Mouse (Mus musculus): ENCODE results near the gene Trim69.

GRCm38 (mm10) chr2:122223654-122224053, 63.2 kb downstream of the Trim69 start:
- no peak for TF ChIP-seq POLR2AphosphoS2 (IDR thresholded peaks at IDR 0.05; ENCODE audit: low read length)
- no peak for TF ChIP-seq E2F4 (IDR thresholded peaks at IDR 0.05; ENCODE audit: borderline replicate concordance, low read depth, low read length)
- TF ChIP-seq CTCF (IDR thresholded peaks at IDR 0.05 in 2 of 3, conservative IDR thresholded peaks at IDR 0.05 in 1 of 3; ENCODE audit: control insufficient read depth in 1 of 3, insufficient read depth in 1 of 3, low read depth in 2 of 3, low read length in 3 of 3, poor library complexity in 1 of 3, severe bottlenecking in 1 of 3) = no peak
- TF ChIP-seq GABPA (IDR thresholded peaks at IDR 0.05; ENCODE audit: low read depth, low read length) = no peak
- TF ChIP-seq TAL1 (IDR thresholded peaks at IDR 0.05; ENCODE audit: low read length) = peak; percentile 42
- no peak for TF ChIP-seq KAT2A (conservative IDR thresholded peaks at IDR 0.05; ENCODE audit: low read depth, low read length)
- TF ChIP-seq ZMIZ1 (IDR thresholded peaks at IDR 0.05; ENCODE audit: low read depth, low read length) = no peak
- no peak for TF ChIP-seq USF1 (IDR thresholded peaks at IDR 0.05; ENCODE audit: low read depth, low read length)
- no peak for TF ChIP-seq EP300 (IDR thresholded peaks at IDR 0.05; ENCODE audit: low read depth in 1 of 2, low read length in 2 of 2)
- TF ChIP-seq POLR2AphosphoS5 (IDR thresholded peaks at IDR 0.05; ENCODE audit: borderline replicate concordance, low read depth, low read length) = no peak
- no peak for TF ChIP-seq POLR2A (IDR thresholded peaks at IDR 0.05; ENCODE audit: control insufficient read depth in 1 of 2, insufficient read depth in 1 of 2, low read depth in 1 of 2, low read length in 2 of 2, poor library complexity in 1 of 2)
- TF ChIP-seq USF2 (IDR thresholded peaks at IDR 0.05; ENCODE audit: borderline replicate concordance in 1 of 2, insufficient read depth in 1 of 2, low read depth in 1 of 2, low read length in 2 of 2) = no peak
